Mouse (Mus musculus): ENCODE measurements at regions not wholly inside any gene's neighbourhood (a gene's known extent, or its start where the extent isn't known, plus 50 kb on each side); places are given as distances from the start of the nearest gene placed in this dataset.

DNA sequence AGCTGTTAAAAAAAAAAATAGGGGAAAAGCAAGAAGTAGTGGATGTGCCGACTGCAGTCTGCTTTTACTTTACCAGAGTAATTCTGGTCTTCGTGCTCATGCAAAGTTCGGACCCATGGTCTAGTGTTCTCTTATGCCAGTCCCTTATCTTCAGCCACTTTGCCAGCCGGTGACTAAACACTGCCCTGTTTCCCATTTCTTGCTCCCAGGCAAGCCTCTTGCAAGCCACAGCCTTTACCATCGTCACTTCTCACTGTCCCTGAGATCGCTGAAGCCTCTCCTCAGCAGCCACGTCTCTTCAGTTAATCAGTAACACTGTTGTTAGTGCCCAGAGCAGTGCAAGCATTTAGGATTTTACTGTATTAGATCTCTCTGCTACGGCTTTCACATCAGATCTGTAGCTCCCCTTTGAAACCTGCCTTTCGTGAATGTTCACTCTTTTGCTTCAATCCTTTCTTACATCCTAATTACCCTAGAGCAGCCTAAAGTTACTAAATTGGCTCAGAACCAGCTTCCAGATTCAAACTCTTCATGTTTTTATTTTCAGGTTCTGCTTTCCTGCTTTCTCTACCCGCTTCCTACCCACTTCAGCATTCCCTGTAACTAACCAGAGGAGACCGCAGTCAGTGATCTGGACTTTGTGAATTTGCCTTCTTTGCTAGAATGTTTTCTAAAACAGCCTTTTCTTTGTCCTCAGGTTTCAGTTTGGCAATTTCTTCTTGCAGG, 184.5 kb upstream of the Emcn start:
- no peaks in the 10 kb centered on the region for H3K27me3 ChIP-seq
- no peaks in the 10 kb centered on the region for H3K36me3 ChIP-seq (replicated peaks)
- no peak overlapping the region for H3K4me3 ChIP-seq (replicated peaks)
- no peak overlapping the region for H3K9ac ChIP-seq
- no peak overlapping the region for H3K27ac ChIP-seq (replicated peaks)
- H3K4me1 ChIP-seq (replicated peaks), result no peaks in the 10 kb centered on the region
- 44% methylated on average over 11 of the region's 11 CpGs for WGBS (ENCODE audit: insufficient replicate concordance)
- no peak for ATAC-seq (ENCODE audit: insufficient read depth)
- no peaks in the 10 kb centered on the region for H3K9me3 ChIP-seq (replicated peaks)
- H3K4me2 ChIP-seq, result peak overlapping the region; percentile 35

DNA sequence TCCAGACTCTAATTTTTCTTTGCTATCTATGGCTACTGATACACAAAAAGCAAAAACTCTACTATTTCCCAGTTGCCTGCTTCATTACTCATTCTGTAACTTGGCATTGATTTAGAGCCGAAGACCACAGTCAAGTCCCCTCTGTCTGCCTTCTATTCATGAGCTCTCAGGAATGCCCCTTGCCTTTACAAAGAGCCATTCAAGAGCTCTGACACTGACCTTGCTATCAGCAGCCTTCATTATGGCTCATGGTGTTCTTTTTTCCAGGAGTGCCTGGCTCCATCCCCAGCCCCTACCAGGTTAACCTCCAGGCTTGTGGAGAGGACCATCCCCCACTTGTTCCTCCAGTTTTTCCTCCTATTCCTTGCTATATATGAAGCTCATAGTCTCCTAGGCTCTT, 151.8 kb upstream of the Emcn start:
- Histone ChIP-seq H3K36me3 (replicated peaks) (no peaks in the 10 kb centered on the region), H3K4me1 (replicated peaks) (no peaks in the 10 kb centered on the region), H3K4me3 (replicated peaks) (no peak overlapping the region), H3K27me3 (no peaks in the 10 kb centered on the region), H3K9me3 (replicated peaks) (no peaks in the 10 kb centered on the region), H3K9ac (no peak overlapping the region), H3K4me2 (no peak overlapping the region), H3K27ac (replicated peaks) (no peak overlapping the region)
- no peak for ATAC-seq (ENCODE audit: insufficient read depth)
- 54% methylated on average over 1 of the region's 1 CpGs for WGBS (ENCODE audit: insufficient replicate concordance)

DNA sequence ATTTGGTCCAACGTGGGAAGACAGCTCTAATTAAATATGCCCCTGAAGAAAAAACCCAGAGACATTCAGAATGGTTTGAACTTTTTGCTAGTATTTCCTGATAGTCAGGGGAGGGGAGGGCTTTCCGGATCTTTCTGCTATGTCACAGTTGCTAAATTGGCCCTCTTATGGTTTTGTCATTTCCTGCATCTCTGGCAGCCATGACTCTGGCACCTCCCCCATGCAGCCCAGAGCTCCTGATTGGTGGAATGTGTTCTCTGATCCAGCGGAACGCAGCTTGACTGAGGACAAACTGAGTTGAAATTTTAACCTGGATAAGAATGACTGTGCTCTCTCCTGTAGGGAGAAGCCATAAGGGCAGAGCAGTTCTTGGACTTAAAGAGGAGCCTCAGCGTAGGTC, 150.4 kb upstream of the Emcn start:
- H3K36me3 ChIP-seq (replicated peaks), result no peaks in the 10 kb centered on the region
- H3K27me3 ChIP-seq, result no peaks in the 10 kb centered on the region
- H3K27ac ChIP-seq (replicated peaks), result no peak overlapping the region
- H3K4me1 ChIP-seq (replicated peaks), result no peaks in the 10 kb centered on the region
- no peak overlapping the region for H3K4me3 ChIP-seq (replicated peaks)
- no peak overlapping the region for H3K9ac ChIP-seq
- no peak overlapping the region for H3K4me2 ChIP-seq
- WGBS (ENCODE audit: insufficient replicate concordance), result 56% methylated on average over 5 of the region's 5 CpGs
- no peaks in the 10 kb centered on the region for H3K9me3 ChIP-seq (replicated peaks)
- ATAC-seq (ENCODE audit: insufficient read depth), result no peak

DNA sequence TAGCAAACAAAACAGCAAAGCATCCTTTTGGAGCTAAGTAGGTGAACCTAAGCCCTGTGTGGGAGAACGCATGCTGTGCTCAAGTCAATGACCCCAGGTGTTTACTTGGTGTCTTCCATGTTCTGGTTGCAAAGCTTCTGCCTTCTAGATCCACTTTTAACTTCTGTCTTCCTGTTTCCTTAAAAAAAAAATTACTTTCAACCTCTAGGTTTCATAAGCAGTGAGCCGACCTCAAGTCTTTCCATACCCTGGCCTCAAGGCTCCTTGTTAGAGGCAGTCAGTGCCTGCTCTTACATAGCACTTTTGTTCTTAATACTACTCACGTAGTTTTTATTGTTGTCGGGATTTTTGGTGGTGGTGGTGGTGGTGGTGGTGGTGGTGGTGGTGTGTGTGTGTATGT, 149.9 kb upstream of the Emcn start:
- no peak overlapping the region for H3K27ac ChIP-seq (replicated peaks)
- no peaks in the 10 kb centered on the region for H3K9me3 ChIP-seq (replicated peaks)
- no peak for ATAC-seq (ENCODE audit: insufficient read depth)
- no peaks in the 10 kb centered on the region for H3K27me3 ChIP-seq
- no peak overlapping the region for H3K4me2 ChIP-seq
- no peak overlapping the region for H3K4me3 ChIP-seq (replicated peaks)
- H3K36me3 ChIP-seq (replicated peaks), result no peaks in the 10 kb centered on the region
- H3K4me1 ChIP-seq (replicated peaks), result no peaks in the 10 kb centered on the region
- WGBS (ENCODE audit: insufficient replicate concordance), result 56% methylated on average over 4 of the region's 4 CpGs
- H3K9ac ChIP-seq, result no peak overlapping the region

DNA sequence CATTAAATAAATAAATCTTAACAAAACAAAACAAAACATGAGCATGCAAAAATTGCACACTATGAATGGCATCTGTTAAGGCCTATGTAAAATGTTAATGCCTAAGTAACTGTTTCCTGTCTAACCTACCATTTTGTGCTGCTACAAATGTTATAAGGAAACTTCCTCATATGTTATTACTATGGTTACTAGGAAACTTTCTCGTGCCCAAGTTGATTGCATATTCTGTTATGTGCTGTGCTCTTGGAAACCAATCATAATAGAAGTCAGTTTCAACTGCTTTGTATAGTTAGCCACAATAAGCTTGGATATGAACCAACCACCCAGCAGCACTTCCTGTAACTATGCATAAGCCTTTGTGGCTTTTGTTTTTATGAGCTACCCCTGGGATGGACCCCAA, 147.0 kb upstream of the Emcn start:
- H3K4me3 ChIP-seq (replicated peaks), result no peak overlapping the region
- no peak for ATAC-seq (ENCODE audit: insufficient read depth)
- H3K4me2 ChIP-seq, result no peak overlapping the region
- H3K9ac ChIP-seq, result no peak overlapping the region
- no peaks in the 10 kb centered on the region for H3K9me3 ChIP-seq (replicated peaks)
- no peaks in the 10 kb centered on the region for H3K27me3 ChIP-seq
- H3K27ac ChIP-seq (replicated peaks), result no peak overlapping the region
- H3K36me3 ChIP-seq (replicated peaks), result no peaks in the 10 kb centered on the region
- no peaks in the 10 kb centered on the region for H3K4me1 ChIP-seq (replicated peaks)
- 34% methylated on average over 1 of the region's 1 CpGs for WGBS (ENCODE audit: insufficient replicate concordance)

DNA sequence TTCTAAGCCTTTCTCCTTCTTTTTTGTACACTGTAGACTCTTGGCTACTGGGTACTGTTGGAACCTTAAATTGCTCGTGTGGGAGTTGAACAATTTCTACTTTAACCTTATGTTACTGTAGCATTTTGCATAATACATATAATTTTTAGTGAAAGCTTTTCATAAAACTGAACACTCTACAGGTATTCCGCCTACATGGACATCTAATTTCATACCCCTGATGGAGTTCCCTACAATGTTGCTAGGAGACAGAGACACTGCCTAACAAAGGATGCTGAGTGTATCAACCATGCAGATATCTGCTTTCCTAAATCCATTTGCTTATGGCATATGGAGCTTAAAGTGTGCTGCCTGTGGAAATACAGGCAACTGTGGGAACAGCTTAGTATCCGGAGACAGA, 129.2 kb upstream of the Emcn start:
- ATAC-seq (ENCODE audit: insufficient read depth), result no peak
- H3K36me3 ChIP-seq (replicated peaks), result no peaks in the 10 kb centered on the region
- no peak overlapping the region for H3K4me2 ChIP-seq
- no peak overlapping the region for H3K27ac ChIP-seq (replicated peaks)
- H3K4me1 ChIP-seq (replicated peaks), result no peaks in the 10 kb centered on the region
- no peaks in the 10 kb centered on the region for H3K27me3 ChIP-seq
- no peak overlapping the region for H3K4me3 ChIP-seq (replicated peaks)
- no peaks in the 10 kb centered on the region for H3K9me3 ChIP-seq (replicated peaks)
- WGBS (ENCODE audit: insufficient replicate concordance), result 63% methylated on average over 3 of the region's 3 CpGs
- H3K9ac ChIP-seq, result no peak overlapping the region

DNA sequence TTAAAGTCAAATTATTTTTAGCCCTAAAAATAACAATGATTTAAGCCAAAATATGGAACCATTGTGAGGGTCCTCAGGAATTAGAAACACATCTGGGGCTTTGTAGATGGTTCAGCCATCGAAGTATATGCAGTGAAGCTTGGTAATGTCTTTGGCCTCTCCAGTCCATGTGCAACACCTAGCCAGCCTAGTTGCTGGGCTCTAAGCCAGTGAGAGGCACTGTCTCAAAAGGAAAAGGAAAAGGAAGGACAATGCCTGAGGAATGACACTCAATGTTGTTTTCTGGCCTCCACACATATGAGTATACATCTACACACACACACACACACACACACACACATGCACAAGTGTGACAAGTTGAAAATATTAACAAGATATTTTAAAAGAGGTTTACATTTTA, 124.8 kb upstream of the Emcn start:
- 43% methylated on average over 1 of the region's 1 CpGs for WGBS (ENCODE audit: insufficient replicate concordance)
- no peaks in the 10 kb centered on the region for H3K27me3 ChIP-seq

DNA sequence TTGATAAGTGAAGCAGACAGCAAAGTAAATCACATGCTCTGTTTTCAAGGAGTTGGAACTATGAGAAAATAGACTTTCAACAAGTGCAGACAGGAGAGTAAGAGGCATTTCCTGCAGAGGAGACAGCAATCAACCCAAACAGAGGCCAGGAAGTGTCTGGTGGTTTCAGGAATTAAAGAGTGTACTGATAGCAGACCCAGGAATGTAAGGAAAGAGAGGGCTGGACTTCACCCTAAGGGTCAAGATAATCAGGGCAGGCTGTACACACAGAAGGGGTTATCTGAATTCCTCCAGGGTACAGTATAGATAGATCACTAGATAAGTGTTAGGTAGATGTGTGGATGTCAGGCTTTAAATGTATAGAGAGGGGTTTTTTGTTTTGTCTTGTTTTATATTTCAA, 123.6 kb upstream of the Emcn start:
- Histone ChIP-seq H3K27ac (replicated peaks) (no peak overlapping the region), H3K4me3 (replicated peaks) (no peak overlapping the region), H3K27me3 (no peaks in the 10 kb centered on the region), H3K9me3 (replicated peaks) (no peaks in the 10 kb centered on the region), H3K36me3 (replicated peaks) (no peaks in the 10 kb centered on the region), H3K9ac (no peak overlapping the region), H3K4me2 (no peak overlapping the region), H3K4me1 (replicated peaks) (no peaks in the 10 kb centered on the region)
- no peak; the same call in 1 of the 2 replicates for ATAC-seq (ENCODE audit: insufficient read depth)

More for the DNA sequence above, 124.8 kb upstream of the Emcn start:
- Histone ChIP-seq H3K9ac (no peak overlapping the region), H3K27ac (replicated peaks) (no peak overlapping the region), H3K4me1 (replicated peaks) (no peaks in the 10 kb centered on the region), H3K4me3 (replicated peaks) (no peak overlapping the region), H3K9me3 (replicated peaks) (no peaks in the 10 kb centered on the region), H3K36me3 (replicated peaks) (no peaks in the 10 kb centered on the region), H3K4me2 (no peak overlapping the region)
- no peak for ATAC-seq (ENCODE audit: insufficient read depth)

DNA sequence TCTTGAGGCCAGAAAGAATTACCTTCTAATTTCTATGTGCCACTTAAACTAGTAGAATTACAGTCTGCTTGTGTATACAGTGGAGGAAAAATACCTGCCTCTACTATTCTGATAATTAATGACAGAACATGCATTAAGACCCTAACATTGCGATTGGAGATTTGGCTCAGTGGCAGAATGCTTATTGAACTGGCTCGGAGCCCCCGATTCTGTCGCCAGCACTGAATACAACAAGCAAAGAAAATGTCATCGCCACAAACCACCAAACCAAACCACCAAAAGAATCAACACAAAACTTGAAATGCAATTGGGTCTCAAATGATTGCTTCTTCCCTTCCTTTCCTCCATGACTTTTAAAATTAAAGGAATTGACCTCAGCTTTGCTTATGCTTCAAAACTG, 122.9 kb upstream of the Emcn start:
- H3K27me3 ChIP-seq, result no peaks in the 10 kb centered on the region
- H3K36me3 ChIP-seq (replicated peaks), result no peaks in the 10 kb centered on the region
- H3K9ac ChIP-seq, result no peak overlapping the region
- no peak overlapping the region for H3K27ac ChIP-seq (replicated peaks)
- H3K4me1 ChIP-seq (replicated peaks), result no peaks in the 10 kb centered on the region
- 76% methylated on average over 5 of the region's 5 CpGs for WGBS (ENCODE audit: insufficient replicate concordance)
- no peaks in the 10 kb centered on the region for H3K9me3 ChIP-seq (replicated peaks)
- H3K4me2 ChIP-seq, result no peak overlapping the region
- no peak for ATAC-seq (ENCODE audit: insufficient read depth)
- H3K4me3 ChIP-seq (replicated peaks), result no peak overlapping the region

DNA sequence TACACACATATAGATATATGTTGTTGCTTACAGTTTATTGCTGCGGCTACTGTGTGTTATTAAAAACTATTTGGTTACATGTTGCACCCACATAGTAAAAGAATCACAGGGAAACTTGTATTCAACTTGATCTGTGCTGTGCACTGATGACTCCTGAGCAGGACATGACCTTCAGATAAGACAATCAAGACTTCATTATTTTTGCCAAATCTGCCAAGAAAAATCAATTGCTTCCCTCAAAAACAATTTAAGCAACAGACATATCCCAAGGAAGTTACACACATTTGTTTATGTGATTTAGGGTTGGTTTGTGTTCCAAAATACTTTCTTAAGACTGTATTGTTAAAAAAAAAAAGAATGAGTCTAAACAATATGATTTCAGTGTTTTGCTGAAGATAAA, 114.7 kb upstream of the Emcn start:
- no peak overlapping the region for H3K9ac ChIP-seq
- no peak overlapping the region for H3K27ac ChIP-seq (replicated peaks)
- H3K4me1 ChIP-seq (replicated peaks), result no peaks in the 10 kb centered on the region
- no peaks in the 10 kb centered on the region for H3K9me3 ChIP-seq (replicated peaks)
- no peaks in the 10 kb centered on the region for H3K36me3 ChIP-seq (replicated peaks)
- no peaks in the 10 kb centered on the region for H3K27me3 ChIP-seq
- no peak overlapping the region for H3K4me3 ChIP-seq (replicated peaks)
- H3K4me2 ChIP-seq, result no peak overlapping the region
- WGBS (ENCODE audit: insufficient replicate concordance), result 70% methylated on average over 1 of the region's 1 CpGs
- ATAC-seq (ENCODE audit: insufficient read depth), result no peak

DNA sequence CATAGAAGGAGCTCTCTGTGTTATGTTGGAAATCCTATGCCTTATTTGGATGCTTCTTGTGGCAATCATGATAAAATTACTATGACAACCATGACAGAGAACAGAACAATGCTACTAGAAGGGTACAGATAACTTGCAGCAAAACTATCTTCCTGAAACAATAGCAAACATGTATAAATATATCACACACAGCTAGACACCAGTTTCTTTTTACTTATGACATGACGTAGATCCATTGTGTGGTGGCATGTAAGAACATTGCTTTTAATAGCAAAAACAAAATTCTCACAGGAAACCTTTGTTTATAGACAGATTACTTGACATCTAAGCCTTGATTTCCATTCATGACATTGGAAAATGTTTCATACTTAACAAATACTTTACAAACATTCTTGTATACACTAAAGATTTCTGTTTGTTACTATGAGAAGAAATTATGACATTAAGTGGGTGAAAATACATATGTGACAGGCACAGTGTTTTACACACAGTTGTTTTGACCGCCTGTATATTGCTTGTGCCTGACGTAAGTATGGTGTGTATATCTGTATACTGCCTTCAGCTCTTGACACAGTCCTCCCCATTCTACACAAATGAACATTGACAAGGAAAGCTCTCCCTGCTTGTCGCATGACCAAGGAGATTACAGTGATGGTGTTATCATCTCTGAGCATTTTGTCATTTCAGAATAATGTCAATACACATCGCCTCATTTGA, 113.6 kb upstream of the Emcn start:
- Histone ChIP-seq H3K9ac (no peak overlapping the region), H3K4me3 (replicated peaks) (no peak overlapping the region), H3K9me3 (replicated peaks) (no peaks in the 10 kb centered on the region), H3K4me1 (replicated peaks) (no peaks in the 10 kb centered on the region), H3K36me3 (replicated peaks) (no peaks in the 10 kb centered on the region), H3K4me2 (no peak overlapping the region), H3K27ac (replicated peaks) (no peak overlapping the region), H3K27me3 (no peaks in the 10 kb centered on the region)
- 63% methylated on average over 5 of the region's 5 CpGs for WGBS (ENCODE audit: insufficient replicate concordance)
- no peak for ATAC-seq (ENCODE audit: insufficient read depth)

DNA sequence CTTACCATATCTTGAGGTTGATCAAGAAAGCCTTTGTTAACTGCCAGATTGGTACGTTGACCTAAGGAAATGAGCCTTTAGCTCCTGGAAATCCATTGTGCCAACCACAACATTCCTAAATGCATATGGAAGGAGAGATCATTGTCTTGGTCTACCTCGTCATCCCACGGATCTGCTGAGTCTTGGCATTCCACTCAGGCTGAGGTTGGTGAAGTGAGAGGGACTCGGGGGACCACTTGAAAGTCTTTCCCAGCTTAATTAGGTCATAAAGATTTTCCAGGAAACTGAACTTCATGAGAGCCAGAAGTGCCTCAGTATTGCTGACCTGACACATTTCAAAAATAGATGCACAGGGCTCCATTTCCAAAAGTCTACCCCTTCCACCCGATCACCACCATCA, 112.5 kb upstream of the Emcn start:
- Histone ChIP-seq H3K27ac (replicated peaks) (no peak overlapping the region), H3K4me2 (no peak overlapping the region), H3K4me1 (replicated peaks) (no peaks in the 10 kb centered on the region), H3K27me3 (no peaks in the 10 kb centered on the region), H3K4me3 (replicated peaks) (no peak overlapping the region), H3K9me3 (replicated peaks) (no peaks in the 10 kb centered on the region), H3K9ac (no peak overlapping the region), H3K36me3 (replicated peaks) (no peaks in the 10 kb centered on the region)
- ATAC-seq (ENCODE audit: insufficient read depth), result no peak
- WGBS (ENCODE audit: insufficient replicate concordance), result 45% methylated on average over 5 of the region's 5 CpGs

Data from liver, embryonic 15.5 days (tissue).